Mouse (Mus musculus) ES-Bruce4 (cell line): Measurements from ENCODE around the gene Pgm3.
"Not testable (repeated sequence)": the region's sequence is repeated elsewhere in the genome, so short reads cannot be mapped to it uniquely, and the experiment has no call there.

Experiments used
- CTCF ChIP-seq: IDR thresholded peaks from one replicate; pipeline ENCODE4 v1.8.1; 2011; ENCODE audit warnings: low read depth, low read length
- POLR2A ChIP-seq: IDR thresholded peaks from one replicate; pipeline ENCODE4 v1.8.1; 2011; ENCODE audit warnings: low read length; ENCODE audit not compliant: insufficient read depth

DNA sequence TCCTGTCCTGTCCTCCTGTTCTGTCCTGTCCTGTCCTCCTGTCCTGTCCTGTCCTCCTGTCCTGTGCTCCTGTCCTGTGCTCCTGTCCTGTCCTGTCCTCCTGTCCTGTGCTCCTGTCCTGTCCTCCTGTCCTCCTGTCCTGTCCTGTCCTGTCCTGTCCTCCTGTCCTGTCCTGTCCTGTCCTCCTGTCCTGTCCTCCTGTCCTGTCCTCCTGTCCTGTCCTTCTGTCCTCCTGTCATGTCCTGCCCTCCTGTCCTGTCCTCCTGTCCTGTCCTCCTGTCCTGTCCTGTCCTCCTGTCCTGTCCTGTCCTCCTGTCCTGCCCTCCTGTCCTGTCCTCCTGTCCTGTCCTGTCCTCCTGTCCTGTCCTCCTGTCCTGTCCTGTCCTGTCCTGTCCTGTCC lies 25.3 kb upstream of the Pgm3 start:
- TF ChIP-seq CTCF, POLR2A: not testable (repeated sequence)
